Mouse (Mus musculus) heart, postnatal 36 days (tissue): ENCODE data around the gene Hnrnph1. TPM values are rescaled to one million over a fixed set of nuclear protein-coding genes. Genes with fewer than 3 reads are reported as not detected.
A peak's percentile ranks its signal among the peaks of the same experiment; 100 is the strongest.

Source experiments
- DNase-seq, 2 experiments: peaks; one replicate each; pipeline ENCODE4 v3.0.0; 2021 to 2022
- intact Hi-C: fragments of 180-260 bp; cut with DNase I; formaldehyde crosslinking; loops from one replicate; pipeline ENCODE4 v1.15.1; 2025
- total RNA-seq, 2 experiments: library from RNA; stranded (reverse); gene quantifications; 2 replicates each; pipeline ENCODE4 v1.2.3; 2021

Hnrnph1 gene
- total RNA-seq, 2 experiments from 2014 or later = 97.8 to 106 TPM

DNA sequence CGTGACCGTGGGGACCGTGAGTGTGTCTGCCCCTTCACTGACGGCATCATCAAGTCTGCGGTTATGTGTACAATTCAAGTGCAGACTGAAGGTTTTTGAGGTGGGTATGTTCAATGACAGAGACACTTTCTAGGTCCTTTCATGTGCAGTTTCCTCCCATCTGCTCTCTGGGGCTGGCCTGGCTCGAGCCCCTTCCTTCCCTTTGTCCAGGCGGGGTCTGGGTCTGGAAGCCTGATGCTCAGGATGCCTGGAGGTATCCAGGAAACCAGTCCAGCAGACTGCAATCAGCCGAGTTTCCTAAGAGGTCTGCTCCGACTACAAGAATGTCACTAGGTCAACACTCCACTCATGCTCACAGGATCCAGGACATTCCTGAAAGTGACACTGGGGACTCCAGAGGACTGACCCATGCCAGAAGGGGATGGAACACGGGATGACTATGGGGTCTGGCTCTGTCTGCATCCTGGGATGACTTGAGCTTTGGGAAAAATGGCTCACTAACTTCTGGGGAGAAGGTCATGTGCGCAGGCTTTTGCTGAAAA lies 20.0 kb downstream of the Hnrnph1 start:
- no peak for DNase-seq
- intact Hi-C loops = no loop called here

DNA sequence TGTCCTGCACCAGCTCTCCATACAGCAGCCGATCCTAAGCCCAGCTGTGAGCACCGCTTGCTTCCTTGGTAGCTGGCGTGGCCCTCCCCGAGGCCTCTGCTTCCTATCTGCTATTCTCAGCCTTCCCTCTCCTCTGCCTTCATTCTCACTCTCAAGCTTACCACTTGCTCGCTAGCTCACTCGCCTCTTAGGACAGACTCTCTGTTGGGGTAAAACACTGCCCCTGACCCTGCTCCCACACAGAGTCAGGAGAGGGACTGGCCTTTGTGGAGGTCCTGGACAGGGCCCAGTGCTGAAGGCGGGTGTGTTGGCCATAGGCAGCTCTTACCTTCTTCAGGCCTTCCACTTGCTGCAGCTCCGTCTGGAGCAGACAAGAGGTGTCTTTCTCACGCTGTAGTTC lies 20.5 kb downstream of the Hnrnph1 start:
- intact Hi-C loops = no loop called here
- no peak for DNase-seq

DNA sequence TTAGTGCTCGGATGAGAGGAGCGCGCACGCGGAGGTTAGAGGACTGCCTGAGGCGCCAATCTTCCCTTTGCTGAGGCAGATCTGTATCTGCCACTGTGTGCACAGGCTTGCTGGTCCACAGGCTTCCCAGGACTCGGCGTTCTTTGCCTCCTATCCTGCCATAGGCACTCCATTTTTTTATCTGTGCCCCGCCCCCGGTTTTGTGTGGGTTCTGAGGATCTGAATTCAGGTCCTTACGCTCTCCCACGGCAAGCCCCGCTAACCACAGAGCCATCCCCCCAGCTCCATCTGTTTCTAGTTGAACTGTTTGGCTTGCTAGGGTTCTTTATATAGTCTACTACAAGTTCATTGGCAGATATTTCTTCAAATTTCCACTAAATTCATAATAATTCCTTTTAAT lies 22.0 kb downstream of the Hnrnph1 start:
- intact Hi-C loops = no loop called here
- no peak for DNase-seq

DNA sequence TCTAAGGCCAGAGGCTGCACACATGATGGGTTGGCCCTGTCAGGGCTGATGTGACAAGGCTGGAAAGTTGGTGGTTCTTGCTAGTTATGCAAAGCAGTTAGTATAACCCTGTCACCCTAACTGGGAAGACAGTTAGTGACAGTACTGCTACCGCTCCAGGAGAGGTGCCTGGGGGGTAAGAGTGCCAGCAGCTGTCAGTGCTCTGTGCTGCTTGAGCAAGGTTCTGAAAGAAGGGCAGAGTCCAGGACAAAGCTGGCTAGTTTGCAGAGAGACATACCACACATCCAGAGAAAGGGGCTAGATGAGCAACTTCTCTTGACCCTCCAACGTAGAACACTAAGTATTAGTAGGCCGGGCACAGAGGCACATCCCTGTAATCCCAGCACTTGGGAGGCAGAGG lies 25.7 kb downstream of the Hnrnph1 start:
- DNase-seq = no peak
- intact Hi-C loops = no loop called here

DNA sequence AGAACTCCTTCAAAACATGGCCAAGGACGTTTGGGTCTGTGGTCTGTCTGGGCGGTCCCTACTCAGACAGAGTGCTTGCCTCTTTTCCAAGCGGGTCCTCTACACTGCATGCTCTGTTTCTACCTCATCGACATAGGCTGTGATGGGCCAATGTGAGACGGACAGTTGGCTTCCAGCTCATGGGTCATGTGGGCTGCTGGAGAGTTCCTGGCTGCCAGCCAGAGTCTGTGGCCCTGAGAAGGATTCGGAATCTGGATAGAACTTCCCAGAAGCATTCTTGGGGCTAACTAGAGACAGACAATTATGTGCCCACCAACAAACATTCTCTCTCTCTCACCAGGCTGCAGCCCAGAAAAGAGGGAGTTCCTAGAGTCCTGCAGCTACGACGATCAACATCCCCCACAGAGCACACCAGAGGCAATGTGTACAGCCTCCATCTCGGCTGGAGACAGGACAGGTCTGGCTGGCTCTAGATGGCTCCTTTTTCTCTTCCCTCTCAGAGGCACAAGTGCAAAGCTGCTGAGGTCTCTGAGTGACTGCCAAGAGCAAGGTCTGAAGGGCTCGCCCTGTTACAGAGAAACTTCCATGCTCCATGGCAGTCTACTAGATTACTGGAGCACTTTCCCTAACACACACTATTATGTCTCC lies 26.7 kb downstream of the Hnrnph1 start:
- intact Hi-C loops = no loop called here
- DNase-seq = peak; percentile 42

DNA sequence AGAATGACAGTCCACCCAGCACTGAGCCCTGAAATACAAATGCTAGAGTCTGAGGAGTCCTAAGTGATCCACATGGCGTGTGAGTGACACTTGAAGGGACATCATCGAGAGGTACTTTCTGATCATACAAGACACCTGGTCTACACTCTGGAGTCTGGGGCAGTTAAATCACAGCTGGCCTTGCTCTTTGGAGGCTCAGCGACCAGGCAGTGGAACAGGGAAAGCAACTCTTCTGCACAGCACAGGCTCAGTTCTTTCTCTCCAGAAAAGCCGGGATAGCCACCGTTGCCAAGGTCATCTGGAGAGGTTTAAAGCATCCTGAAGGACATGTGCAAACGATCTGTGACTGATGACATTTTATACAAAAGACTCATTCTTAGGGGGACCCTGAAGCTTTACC lies 30.4 kb downstream of the Hnrnph1 start:
- DNase-seq = no peak
- intact Hi-C loops = no loop called here

DNA sequence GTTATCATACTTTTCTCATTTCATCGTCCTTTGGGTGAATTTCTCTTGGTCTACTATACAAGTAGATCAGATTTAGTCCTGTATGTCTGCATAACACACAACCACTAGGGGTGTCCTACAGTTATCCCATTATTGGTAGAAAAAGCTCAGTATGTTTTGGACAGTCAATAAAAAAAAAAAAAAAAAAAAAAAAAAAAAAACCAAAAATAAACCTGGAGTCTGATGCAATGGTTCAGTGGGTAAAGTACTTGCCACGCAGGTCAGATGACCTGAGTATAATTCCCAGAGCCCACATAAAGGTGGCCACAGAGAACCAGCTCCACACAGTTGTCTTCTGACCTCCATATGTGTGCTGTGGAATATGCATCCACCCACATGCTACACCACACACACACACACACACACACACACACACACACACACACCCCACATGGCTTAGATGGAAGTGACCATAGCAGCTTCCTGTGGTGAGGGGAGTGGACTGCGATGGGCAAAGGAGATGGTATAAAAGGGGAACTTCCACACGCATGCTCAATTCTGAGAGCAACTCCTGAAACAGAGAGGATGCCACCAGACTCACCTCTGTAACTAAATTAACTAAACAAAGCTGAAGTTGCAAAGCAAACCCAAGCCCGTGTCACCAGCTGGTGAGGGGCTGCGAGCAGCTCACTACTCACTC lies 38.9 kb downstream of the Hnrnph1 start:
- intact Hi-C loops = no loop called here
- DNase-seq = no peak

DNA sequence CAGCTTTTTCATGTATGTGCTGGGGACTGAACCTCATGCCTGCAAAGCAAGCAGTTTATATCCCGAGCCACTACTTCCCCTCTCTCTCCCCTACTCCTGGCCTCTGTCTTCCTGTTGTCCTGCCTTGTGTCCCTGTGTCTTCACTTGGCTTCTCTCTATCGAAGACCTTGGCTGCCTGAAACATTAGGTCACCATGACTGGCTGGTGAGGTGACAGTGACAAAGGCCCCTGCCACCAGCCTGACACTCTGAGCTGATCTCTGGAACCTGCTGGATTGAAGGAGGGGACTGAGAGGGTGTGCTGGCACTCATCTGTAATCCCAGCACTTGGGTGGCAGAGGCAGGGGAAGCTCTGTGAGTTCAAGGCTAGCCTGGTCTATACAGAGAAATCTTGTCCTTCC lies 41.1 kb downstream of the Hnrnph1 start:
- no peak for DNase-seq
- intact Hi-C loops = no loop called here

DNA sequence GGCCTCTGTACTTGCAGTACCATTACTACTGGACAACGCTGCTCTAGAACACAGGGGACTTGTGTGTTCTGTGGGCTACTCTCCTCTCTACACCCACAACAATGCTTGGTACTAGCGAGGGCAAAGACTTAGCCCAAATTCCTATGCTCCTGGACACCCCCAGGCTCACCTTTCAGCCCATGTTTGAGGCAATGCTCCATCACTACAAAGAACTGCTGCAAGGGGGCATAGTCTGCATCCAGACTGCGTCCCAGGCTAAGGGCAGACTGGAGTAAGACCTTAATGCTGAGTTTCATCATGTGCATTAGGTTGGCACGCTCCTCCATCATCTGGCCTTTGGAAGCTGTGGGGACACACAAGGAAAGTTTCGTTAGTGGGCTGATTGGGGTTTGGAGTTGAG lies 44.7 kb downstream of the Hnrnph1 start:
- DNase-seq = no peak
- intact Hi-C loops = no loop called here

DNA sequence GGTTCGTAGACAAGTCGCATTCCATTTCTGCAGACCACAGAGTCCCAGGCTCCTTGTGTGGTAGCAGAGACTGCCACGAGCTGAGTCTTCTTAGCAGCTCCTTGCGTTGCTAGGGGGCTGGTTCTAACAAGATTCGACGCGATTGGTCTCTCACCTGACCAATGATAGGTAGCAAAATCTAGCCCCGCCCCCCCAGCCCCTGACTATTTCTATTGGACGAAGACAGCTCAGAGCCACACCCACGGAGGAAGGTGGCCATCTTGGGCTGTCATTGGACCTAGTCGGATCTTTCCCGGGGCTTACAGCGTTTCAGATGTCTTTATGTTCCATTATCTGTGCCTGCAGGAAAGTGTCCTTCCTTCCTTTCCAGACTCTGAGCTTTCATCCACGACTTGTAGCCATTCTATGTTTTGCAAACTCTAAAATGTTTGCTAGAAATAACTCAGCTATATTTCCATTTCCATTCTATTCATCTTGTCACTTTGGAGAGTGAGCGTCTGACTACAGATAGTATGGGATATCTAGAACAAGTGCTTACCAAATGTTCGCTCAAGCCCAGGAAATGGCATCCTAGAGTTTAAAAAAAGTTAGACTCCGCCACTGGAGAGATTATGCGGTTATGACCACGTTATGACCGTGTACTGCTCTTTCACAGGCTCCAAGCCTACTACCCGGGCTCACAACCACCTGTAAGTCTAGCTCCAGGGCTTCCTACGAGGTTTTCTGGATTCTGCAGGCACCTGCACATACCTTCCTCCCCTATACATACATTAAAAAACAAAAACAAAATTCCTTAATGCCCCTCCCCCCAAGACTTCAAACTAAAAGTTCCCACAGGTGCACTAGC lies 45.4 kb downstream of the Hnrnph1 start:
- no peak for DNase-seq
- intact Hi-C loops = no loop called here

DNA sequence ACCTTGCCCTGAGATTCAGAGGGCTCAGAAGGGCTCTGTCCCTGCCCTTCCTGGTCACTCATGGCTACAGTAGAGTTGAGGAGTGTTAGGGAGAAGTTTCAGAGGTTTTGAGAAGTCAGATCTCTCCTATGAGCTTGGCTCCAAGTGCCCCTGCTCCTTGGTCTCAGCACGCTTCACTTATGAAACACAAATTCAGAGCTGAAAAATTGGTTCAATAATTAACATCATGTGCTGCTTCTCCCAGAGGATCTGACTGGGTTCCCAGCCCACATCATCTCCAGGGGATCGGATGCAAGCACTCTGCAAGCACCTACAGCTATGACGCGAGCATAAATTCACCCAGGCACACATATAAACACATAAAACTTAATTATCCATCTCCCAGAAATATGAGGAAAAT lies 49.3 kb downstream of the Hnrnph1 start:
- intact Hi-C loops = no loop called here
- no peak for DNase-seq

DNA sequence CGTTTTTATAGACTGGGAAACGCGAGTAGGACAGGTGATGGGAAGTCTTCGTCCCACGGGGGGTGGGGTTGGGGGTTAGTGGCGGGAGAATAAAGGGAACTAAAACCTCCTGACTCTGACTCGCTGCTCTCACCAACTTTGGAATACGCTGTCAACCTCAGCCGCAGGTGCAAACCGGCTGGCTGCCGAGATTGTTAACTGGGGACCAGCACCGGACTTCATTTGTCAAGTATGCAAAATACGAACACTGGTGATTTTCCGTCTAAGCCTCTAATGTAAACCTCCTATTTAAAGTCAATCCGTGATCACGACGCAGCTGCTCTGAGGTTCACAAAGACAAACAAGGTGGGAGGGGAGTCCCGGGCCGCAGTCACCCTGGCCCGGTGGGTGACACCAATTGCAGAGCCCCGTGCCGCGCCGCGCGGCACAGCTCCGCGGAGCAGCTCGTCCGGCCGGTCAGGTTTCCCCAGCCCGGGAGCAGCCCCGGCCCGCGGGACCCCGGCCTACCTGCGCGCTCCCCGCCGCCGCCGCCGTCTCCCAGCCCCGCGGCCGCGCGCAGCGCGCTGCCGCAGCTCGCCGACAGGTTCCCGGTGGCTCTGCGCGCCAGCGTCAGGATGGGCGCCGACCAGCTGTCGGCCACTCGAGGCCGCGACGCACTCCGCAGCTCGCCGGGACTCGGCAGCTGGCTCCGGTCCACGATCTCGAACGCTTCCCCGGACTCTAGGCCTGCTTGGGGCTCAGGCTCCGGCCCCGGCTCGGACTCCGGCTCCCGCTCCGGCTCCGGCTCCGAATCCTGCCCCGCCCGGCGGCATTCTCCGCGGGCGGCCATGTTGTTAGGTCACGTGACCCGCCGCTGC lies 53.7 kb downstream of the Hnrnph1 start, which contains the start of gene Rufy1:
Gene Rufy1 (minus strand): TSS at position 849 of the 857 bp plus-strand sequence.
- peak; percentile 85 to 94 for DNase-seq
- intact Hi-C loops = loop anchor here (2.0 kb wide), 1 partner anchor 106 kb away; the partner anchor contains the start of gene Canx

DNA sequence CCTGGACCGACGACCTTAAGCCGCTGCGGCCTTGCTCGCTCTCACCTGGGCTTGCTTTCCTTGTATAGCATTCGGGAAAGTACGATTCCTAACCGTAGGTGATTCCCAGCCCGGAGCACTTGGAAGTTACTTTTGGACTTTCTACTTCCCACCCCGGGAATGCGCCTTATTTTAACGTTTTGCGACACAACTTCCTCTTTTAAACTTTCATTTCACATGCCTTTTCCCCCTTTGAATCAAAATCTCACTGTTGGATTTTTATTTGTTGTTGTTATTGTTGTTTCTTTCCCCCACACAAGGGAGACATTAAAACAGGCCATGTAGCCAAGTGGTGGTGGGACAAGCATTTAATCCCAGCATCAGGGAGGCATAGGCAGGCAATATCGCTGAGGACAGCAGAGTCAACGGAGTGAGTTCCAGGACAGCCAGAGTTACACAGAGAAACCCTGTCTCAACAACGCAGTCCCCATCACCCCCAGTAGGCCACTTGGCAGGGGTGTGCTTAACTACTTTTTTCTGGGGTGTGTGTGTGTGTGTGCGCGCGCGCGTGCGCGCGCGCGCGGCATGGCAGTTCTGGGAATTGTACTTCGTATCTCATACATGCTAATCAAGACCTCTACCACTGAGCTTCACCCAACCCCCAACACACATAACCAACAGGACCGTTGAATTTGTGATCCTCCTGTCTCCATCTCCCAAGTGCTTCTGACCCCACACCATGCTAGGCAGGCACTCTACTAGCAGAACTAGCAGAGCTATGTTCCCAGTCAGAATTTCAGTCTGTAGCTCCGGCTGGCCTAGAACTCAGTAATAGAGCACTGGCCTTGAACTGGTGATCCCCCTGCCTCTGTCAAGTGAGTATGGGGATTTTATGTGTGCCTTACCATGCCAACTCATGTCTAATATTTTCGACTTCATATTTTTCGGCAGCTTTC lies 54.6 kb downstream of the Hnrnph1 start:
- intact Hi-C loops = loop anchor here (2.0 kb wide), 1 partner anchor 107 kb away; the partner anchor contains the start of gene Canx

DNA sequence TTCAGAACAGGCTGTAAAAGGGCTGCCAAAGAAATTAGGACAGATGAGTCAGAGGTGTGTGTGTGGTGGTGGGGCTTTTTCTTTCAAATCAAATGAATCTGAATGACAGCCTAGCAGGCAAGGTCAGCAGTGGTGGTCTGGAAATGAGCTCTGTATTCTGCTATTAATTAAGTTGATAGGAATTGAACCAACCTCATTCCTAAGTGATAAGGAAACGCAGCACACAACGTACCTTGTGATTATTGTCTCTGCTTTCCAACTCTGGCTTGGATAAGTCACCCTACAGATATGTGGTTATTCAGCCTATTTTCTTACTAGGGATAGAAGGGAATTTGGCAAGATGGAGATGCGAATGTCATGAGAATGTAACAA lies 55.3 kb downstream of the Hnrnph1 start:
- no peak for DNase-seq
- intact Hi-C loops = no loop called here

More for the DNA sequence above, 54.6 kb downstream of the Hnrnph1 start:
- DNase-seq = peak in 1 of 2 experiments; percentile 32

DNA sequence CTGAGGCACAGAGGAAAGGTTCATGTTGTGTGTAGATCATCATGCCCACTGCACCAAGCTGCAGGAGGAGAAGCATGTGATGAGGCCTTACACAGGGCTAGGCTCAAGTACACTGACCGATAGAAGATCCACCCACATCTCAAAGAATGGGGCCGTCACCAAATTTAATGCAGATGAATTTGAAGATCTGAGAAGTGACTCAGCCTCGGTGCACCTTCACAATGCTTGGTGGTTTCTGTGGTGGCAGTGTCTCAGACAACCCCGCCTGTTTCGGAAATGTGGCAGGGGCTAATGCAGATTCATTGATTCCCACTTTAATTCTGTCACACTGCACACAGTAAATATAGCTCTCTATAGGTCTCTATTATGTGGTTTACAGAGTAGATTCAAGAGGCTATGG lies 56.1 kb downstream of the Hnrnph1 start:
- no peak for DNase-seq
- intact Hi-C loops = no loop called here
